26 mouse cellular contexts compared by ENCODE assay signal in genomic region chr14:47234032-47234431, GRCm38 (mm10). TPM values are rescaled to one million over a fixed set of nuclear protein-coding genes. Genes with fewer than 3 reads are reported as not detected.
DNase-seq lines count a peak whose midpoint lies in the region; ATAC-seq and TF ChIP-seq lines count a peak whose summit lies in the region.
"Had no signal": no experiment of that assay in that cellular context is flagged by ENCODE, and none has a peak within 500 bp of the region (broad histone marks: within the 10 kb centered on the region; RNA-seq: fewer than 3 reads in every experiment).

No protein-coding gene starts in this region.

- no peak for ATAC-seq in midbrain, embryonic 11.5 days (ENCODE audit: low FRiP score)
- no peak for ATAC-seq in midbrain, postnatal 0 days (ENCODE audit: low FRiP score)
- peak; percentile 72 for ATAC-seq in liver, embryonic 15.5 days (ENCODE audit: insufficient read depth)
- ATAC-seq in activated CD4-positive, CD25-positive, alpha-beta regulatory T cell, adult 4 months, result no peak
- ATAC-seq: forebrain, embryonic 14.5 days; hindbrain, postnatal 0 days; Patski had no signal

- H3K4me3 ChIP-seq in midbrain, embryonic 11.5 days (ENCODE audit: low read depth, low read length), result no peak overlapping the region
- no peak overlapping the region for H3K4me3 ChIP-seq in midbrain, postnatal 0 days (ENCODE audit: low read depth, low read length)
- H3K4me3 ChIP-seq in liver, embryonic 15.5 days (replicated peaks), result no peak overlapping the region
- H3K4me3 ChIP-seq: embryonic facial prominence, embryonic 12.5 days; hindbrain, embryonic 10.5 days; kidney, embryonic 15.5 days; left cerebral cortex, adult 2 months; lung, embryonic 15.5 days; midbrain, embryonic 10.5 days had no signal

- no peaks in the 10 kb centered on the region; the same call in 1 of the 2 replicates for H3K9me3 ChIP-seq in midbrain, embryonic 11.5 days (ENCODE audit: control insufficient read depth, low read length)
- no peaks in the 10 kb centered on the region for H3K9me3 ChIP-seq in midbrain, postnatal 0 days (ENCODE audit: low read length)
- no peaks in the 10 kb centered on the region for H3K9me3 ChIP-seq in liver, embryonic 15.5 days (replicated peaks)
- H3K9me3 ChIP-seq: kidney, embryonic 15.5 days had no signal

- 96% methylated on average over 3 of the region's 3 CpGs for WGBS in midbrain, embryonic 11.5 days
- WGBS in midbrain, postnatal 0 days, result 95% methylated on average over 3 of the region's 3 CpGs
- WGBS in liver, embryonic 15.5 days (ENCODE audit: insufficient replicate concordance), result 45% methylated on average over 3 of the region's 3 CpGs

- H3K4me2 ChIP-seq in midbrain, embryonic 11.5 days, result no peak overlapping the region
- no peak overlapping the region for H3K4me2 ChIP-seq in midbrain, postnatal 0 days (ENCODE audit: low read depth, low read length, poor library complexity, severe bottlenecking)
- H3K4me2 ChIP-seq in liver, embryonic 15.5 days, result peak overlapping the region; percentile 21; the same call in 1 of the 2 replicates
- H3K4me2 ChIP-seq: embryonic facial prominence, embryonic 12.5 days; kidney, embryonic 15.5 days; lung, embryonic 15.5 days had no signal

- no peaks in the 10 kb centered on the region for H3K27me3 ChIP-seq in midbrain, embryonic 11.5 days (ENCODE audit: control insufficient read depth, insufficient read depth, low read length)
- H3K27me3 ChIP-seq in midbrain, postnatal 0 days (ENCODE audit: insufficient read depth, low read length), result no peaks in the 10 kb centered on the region
- peaks cover 6% of the 10 kb centered on the region; the same call in 1 of the 2 replicates for H3K27me3 ChIP-seq in liver, embryonic 15.5 days
- H3K27me3 ChIP-seq: embryonic facial prominence, embryonic 12.5 days; kidney, embryonic 15.5 days; lung, embryonic 15.5 days; Patski had no signal

- no peak overlapping the region for H3K9ac ChIP-seq in midbrain, embryonic 11.5 days (ENCODE audit: low read length)
- H3K9ac ChIP-seq in midbrain, postnatal 0 days (replicated peaks; ENCODE audit: low read length, poor library complexity, severe bottlenecking), result no peak overlapping the region
- no peak overlapping the region for H3K9ac ChIP-seq in liver, embryonic 15.5 days
- H3K9ac ChIP-seq: embryonic facial prominence, embryonic 12.5 days; kidney, embryonic 15.5 days; lung, embryonic 15.5 days had no signal

- H3K4me1 ChIP-seq in midbrain, embryonic 11.5 days (ENCODE audit: control insufficient read depth, insufficient read depth, low read length), result no peaks in the 10 kb centered on the region
- no peaks in the 10 kb centered on the region for H3K4me1 ChIP-seq in midbrain, postnatal 0 days (ENCODE audit: insufficient read depth, low read length)
- H3K4me1 ChIP-seq in liver, embryonic 15.5 days (replicated peaks), result peaks cover 29% of the 10 kb centered on the region
- H3K4me1 ChIP-seq: embryonic facial prominence, embryonic 12.5 days; hindbrain, embryonic 10.5 days; kidney, embryonic 15.5 days; lung, embryonic 15.5 days; midbrain, embryonic 10.5 days had no signal

- no peak for TF ChIP-seq CTCF in midbrain, postnatal 0 days (IDR thresholded peaks at IDR 0.05)

- peak; percentile 15 for DNase-seq in heart, adult 11 months
- DNase-seq in heart, adult 18-20 months, result no peak
- DNase-seq in midbrain, embryonic 11.5 days (ENCODE audit: low spot score, missing footprints), result peak; percentile 10
- no peak for DNase-seq in midbrain, postnatal 0 days (ENCODE audit: low spot score)
- no peak for DNase-seq in layer of hippocampus, adult 11-12 months (ENCODE audit: low spot score)
- DNase-seq in thymus, postnatal 36 days, result no peak
- DNase-seq: adrenal gland, adult 2 months; cerebellum, adult 2 months; cerebellum, postnatal 25 days; gastrocnemius, postnatal 10 days; kidney, adult 11 months; kidney, postnatal 4 days; lung, postnatal 4 days; thymus, adult 2 months had no signal

- no peak overlapping the region for H3K27ac ChIP-seq in midbrain, embryonic 11.5 days (ENCODE audit: low read depth, low read length)
- H3K27ac ChIP-seq in midbrain, postnatal 0 days (ENCODE audit: low read depth, low read length), result no peak overlapping the region
- peak overlapping the region; percentile 48 for H3K27ac ChIP-seq in liver, embryonic 15.5 days (replicated peaks)
- H3K27ac ChIP-seq: embryonic facial prominence, embryonic 12.5 days; hindbrain, embryonic 10.5 days; hindbrain, postnatal 0 days; kidney, embryonic 15.5 days; left cerebral cortex, adult 2 months; lung, embryonic 15.5 days; midbrain, embryonic 10.5 days; stomach, postnatal 0 days had no signal

- no peaks in the 10 kb centered on the region for H3K36me3 ChIP-seq in midbrain, embryonic 11.5 days (ENCODE audit: control insufficient read depth, insufficient read depth, low read length)
- no peaks in the 10 kb centered on the region for H3K36me3 ChIP-seq in midbrain, postnatal 0 days (ENCODE audit: insufficient read depth, low read length)
- no peaks in the 10 kb centered on the region for H3K36me3 ChIP-seq in liver, embryonic 15.5 days (replicated peaks)
- H3K36me3 ChIP-seq: embryonic facial prominence, embryonic 12.5 days; hindbrain, embryonic 10.5 days; kidney, embryonic 15.5 days; lung, embryonic 15.5 days; midbrain, embryonic 10.5 days had no signal

RNA-seq across cellular contexts. Expression of gene Wdhd1, which starts 42.6 kb away (rescaled TPM):
- under 1 TPM; 0.55 to 0.72 TPM for total RNA-seq in heart, adult 18-20 months (2021)
- polyA plus RNA-seq in midbrain, embryonic 11.5 days (2014; fragmentation: Nextera tagmentation; extraction: Ambion mirVana), result 47.3 and 48.1 TPM in 2 replicates
- 9.8 and 12.3 TPM in 2 replicates for total RNA-seq in midbrain, postnatal 0 days (2014; rRNA removed)
- polyA plus RNA-seq in midbrain, postnatal 0 days (2015; fragmentation: Nextera tagmentation; extraction: Ambion mirVana), result 7.8 and 8.8 TPM in 2 replicates
- polyA plus RNA-seq in liver, embryonic 15.5 days (2015; fragmentation: Nextera tagmentation; extraction: Ambion mirVana), result 32.3 and 33.7 TPM in 2 replicates
- polyA plus RNA-seq in activated CD4-positive, CD25-positive, alpha-beta regulatory T cell, adult 4 months (2017; shearing (Covaris generic)), result 10 to 100 TPM; 18.2 to 18.7 TPM

RNA-seq across cellular contexts. Expression of gene Socs4, which starts 42.7 kb away (rescaled TPM):
- 10 to 100 TPM; 15.3 to 16.1 TPM for total RNA-seq in heart, adult 18-20 months (2021)
- 5.8 and 8.3 TPM in 2 replicates for polyA plus RNA-seq in midbrain, embryonic 11.5 days (2014; fragmentation: Nextera tagmentation; extraction: Ambion mirVana)
- total RNA-seq in midbrain, postnatal 0 days (2014; rRNA removed), result 7.9 and 10.0 TPM in 2 replicates
- 1.7 and 2.7 TPM in 2 replicates for polyA plus RNA-seq in midbrain, postnatal 0 days (2015; fragmentation: Nextera tagmentation; extraction: Ambion mirVana)
- 2.0 and 2.5 TPM in 2 replicates for polyA plus RNA-seq in liver, embryonic 15.5 days (2015; fragmentation: Nextera tagmentation; extraction: Ambion mirVana)
- polyA plus RNA-seq in activated CD4-positive, CD25-positive, alpha-beta regulatory T cell, adult 4 months (2017; shearing (Covaris generic)), result 1 to 10 TPM; 4.4 to 6.2 TPM

RNA-seq across cellular contexts. Expression of gene Gch1, which starts 44.8 kb away (rescaled TPM):
- 1 to 10 TPM; 5.8 to 6.9 TPM for total RNA-seq in heart, adult 18-20 months (2021)
- 2.1 and 2.9 TPM in 2 replicates for polyA plus RNA-seq in midbrain, embryonic 11.5 days (2014; fragmentation: Nextera tagmentation; extraction: Ambion mirVana)
- total RNA-seq in midbrain, postnatal 0 days (2014; rRNA removed), result 8.8 and 9.4 TPM in 2 replicates
- polyA plus RNA-seq in midbrain, postnatal 0 days (2015; fragmentation: Nextera tagmentation; extraction: Ambion mirVana), result 5.3 and 6.9 TPM in 2 replicates
- 4.5 and 4.9 TPM in 2 replicates for polyA plus RNA-seq in liver, embryonic 15.5 days (2015; fragmentation: Nextera tagmentation; extraction: Ambion mirVana)
- 1 to 10 TPM; 2.1 to 2.4 TPM for polyA plus RNA-seq in activated CD4-positive, CD25-positive, alpha-beta regulatory T cell, adult 4 months (2017; shearing (Covaris generic))

Comparison
In these comparisons a context has a peak if more than half of its experiments do, and no peak if none do; other contexts are left out.
1. DNase-seq: peak in heart, adult 11 months (single experiment) and midbrain, embryonic 11.5 days (single experiment); none in heart, adult 18-20 months (0 of 2), midbrain, postnatal 0 days (single experiment), layer of hippocampus, adult 11-12 months (single experiment) and thymus, postnatal 36 days (0 of 2).